Comparison of ENCODE assay signal across 35 mouse cellular contexts in genomic region chr10:21271785-21272184, GRCm38 (mm10).
"Had no signal": no experiment of that assay in that cellular context is flagged by ENCODE, and none has a peak within 500 bp of the region (broad histone marks: within the 10 kb centered on the region; RNA-seq: fewer than 3 reads in every experiment).

No protein-coding gene starts in this region.

- DNase-seq: heart, postnatal 10 days; heart, postnatal 14 days; heart, postnatal 36 days; heart, postnatal 4 days; kidney, adult 11 months; kidney, adult 18-20 months; kidney, adult 2 months; kidney, adult 8-10 months; kidney, adult 9 months; kidney, postnatal 10 days; kidney, postnatal 14 days; kidney, postnatal 25 days; kidney, postnatal 36 days; kidney, postnatal 4 days; layer of hippocampus, adult 9-11 months; layer of hippocampus, postnatal 36 days had no signal

- H3K36me3 ChIP-seq: heart, embryonic 12.5 days; heart, embryonic 13.5 days; heart, embryonic 15.5 days; hindbrain, embryonic 10.5 days; hindbrain, embryonic 12.5 days; hindbrain, embryonic 13.5 days; hindbrain, embryonic 15.5 days; intestine, embryonic 15.5 days; kidney, embryonic 15.5 days had no signal

- H3K27me3 ChIP-seq: heart, embryonic 12.5 days; heart, embryonic 13.5 days; heart, embryonic 15.5 days; hindbrain, embryonic 12.5 days; hindbrain, embryonic 13.5 days; hindbrain, embryonic 15.5 days; intestine, embryonic 15.5 days; kidney, embryonic 15.5 days had no signal

- H3K9ac ChIP-seq: heart, embryonic 12.5 days; heart, embryonic 13.5 days; heart, embryonic 15.5 days; hindbrain, embryonic 12.5 days; hindbrain, embryonic 13.5 days; hindbrain, embryonic 14.5 days; hindbrain, embryonic 15.5 days; intestine, embryonic 15.5 days; kidney, embryonic 15.5 days had no signal

- H3K9me3 ChIP-seq: heart, embryonic 12.5 days; heart, embryonic 13.5 days; heart, embryonic 15.5 days; hindbrain, embryonic 10.5 days; hindbrain, embryonic 12.5 days; hindbrain, embryonic 13.5 days; hindbrain, embryonic 15.5 days; intestine, embryonic 15.5 days; kidney, embryonic 15.5 days had no signal

- H3K4me1 ChIP-seq: heart, embryonic 12.5 days; hindbrain, embryonic 10.5 days; hindbrain, embryonic 12.5 days; hindbrain, embryonic 13.5 days; hindbrain, embryonic 15.5 days; intestine, embryonic 15.5 days; kidney, embryonic 15.5 days had no signal

- H3K4me2 ChIP-seq: heart, embryonic 11.5 days; heart, embryonic 12.5 days; heart, embryonic 13.5 days; heart, embryonic 15.5 days; hindbrain, embryonic 12.5 days; hindbrain, embryonic 13.5 days; hindbrain, embryonic 14.5 days; hindbrain, embryonic 15.5 days; intestine, embryonic 15.5 days; kidney, embryonic 15.5 days had no signal

- H3K27ac ChIP-seq: heart, embryonic 13.5 days; heart, embryonic 15.5 days; hindbrain, embryonic 10.5 days; hindbrain, embryonic 12.5 days; hindbrain, embryonic 13.5 days; hindbrain, embryonic 14.5 days; hindbrain, embryonic 15.5 days; hindbrain, postnatal 0 days; intestine, embryonic 15.5 days; kidney, embryonic 15.5 days; kidney, postnatal 0 days; layer of hippocampus, adult 2 months; left cerebral cortex, adult 2 months had no signal

- ATAC-seq: hindbrain, embryonic 16.5 days; hindbrain, postnatal 0 days; inflammation-experienced regulatory T-cells, adult 6 months; intestine, embryonic 15.5 days; intestine, embryonic 16.5 days; intestine, postnatal 0 days had no signal

- H3K4me3 ChIP-seq: heart, embryonic 12.5 days; heart, embryonic 13.5 days; heart, embryonic 15.5 days; hindbrain, embryonic 10.5 days; hindbrain, embryonic 12.5 days; hindbrain, embryonic 13.5 days; hindbrain, embryonic 15.5 days; intestine, embryonic 15.5 days; kidney, embryonic 15.5 days; layer of hippocampus, adult 2 months; left cerebral cortex, adult 2 months had no signal
